Mouse (Mus musculus): Measurements from ENCODE around the gene Zfp664.

DNA sequence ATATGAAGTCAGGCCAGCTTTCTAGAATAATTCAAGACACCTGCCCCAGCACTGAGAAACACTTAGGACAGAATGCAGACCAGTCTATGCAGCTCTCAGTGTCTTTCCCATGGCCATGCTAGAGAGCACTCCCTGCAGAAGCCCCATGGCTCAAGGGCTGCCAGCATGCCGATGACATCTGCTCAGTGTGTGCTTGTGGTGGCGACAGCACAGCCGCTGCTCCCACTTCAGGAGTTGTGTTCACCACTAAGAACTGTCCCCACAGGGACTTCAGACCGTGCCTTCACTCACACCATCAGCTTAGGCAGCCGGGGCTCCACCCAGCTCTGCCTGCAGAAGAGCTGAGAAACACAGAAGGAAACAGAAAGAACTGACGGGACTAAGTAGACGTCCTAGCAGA, 22.3 kb upstream of the Zfp664 start:
- no peak for TF ChIP-seq CTCF (IDR thresholded peaks at IDR 0.05; ENCODE audit: extremely low read depth, insufficient read depth, low read length)
- TF ChIP-seq POLR2A (IDR thresholded peaks at IDR 0.05; ENCODE audit: extremely low read depth, insufficient read depth, low read length): no peak
